Mouse (Mus musculus): Measurements from ENCODE around the gene Jhy. TPM values are rescaled to one million over a fixed set of nuclear protein-coding genes. Genes with fewer than 3 reads are reported as not detected.

The Jhy gene
- polyA plus RNA-seq, 1 experiment from 2014 or later = 0.30 TPM

- no peaks in the 10 kb centered on the region for H3K4me1 ChIP-seq (ENCODE audit: insufficient read depth)
- peak overlapping the region; percentile 65 for H3K4me2 ChIP-seq
- peak overlapping the region; percentile 38 for H3K4me3 ChIP-seq (ENCODE audit: low read depth, low read length)
- no peak overlapping the region for H3K9ac ChIP-seq
- no peaks in the 10 kb centered on the region for H3K36me3 ChIP-seq (ENCODE audit: insufficient read depth)
- peaks cover 30% of the 10 kb centered on the region for H3K27me3 ChIP-seq (ENCODE audit: insufficient read depth, low read length)
- 20% methylated on average over 7 of the region's 7 CpGs for WGBS
- no peak for ATAC-seq (ENCODE audit: insufficient read depth)
- H3K9me3 ChIP-seq (ENCODE audit: low read depth, low read length) = no peaks in the 10 kb centered on the region
- H3K27ac ChIP-seq (ENCODE audit: low read depth) = no peak overlapping the region
- no peak for DNase-seq
- TF ChIP-seq CTCF (IDR thresholded peaks at IDR 0.05; ENCODE audit: low read depth) = no peak
Measured at GRCm38 (mm10) chr9:40964418-40964714, 448 bp upstream of the Jhy start.

- 76% methylated on average over 3 of the region's 3 CpGs for WGBS
- Histone ChIP-seq H3K4me3 (ENCODE audit: low read depth, low read length) (no peak overlapping the region), H3K36me3 (ENCODE audit: insufficient read depth) (no peaks in the 10 kb centered on the region), H3K27ac (ENCODE audit: low read depth) (no peak overlapping the region), H3K9me3 (ENCODE audit: low read depth, low read length) (no peaks in the 10 kb centered on the region), H3K9ac (no peak overlapping the region), H3K27me3 (ENCODE audit: insufficient read depth, low read length) (peaks cover 30% of the 10 kb centered on the region), H3K4me1 (ENCODE audit: insufficient read depth) (no peaks in the 10 kb centered on the region), H3K4me2 (no peak overlapping the region)
- no peak for TF ChIP-seq CTCF (IDR thresholded peaks at IDR 0.05; ENCODE audit: low read depth)
- DNase-seq (no peak), ATAC-seq (ENCODE audit: insufficient read depth) (no peak)
Measured at GRCm38 (mm10) chr9:40961401-40961800, 2.5 kb downstream of the Jhy start.

GRCm38 (mm10) chr9:40949039-40949615 lies 14.8 kb downstream of the Jhy start:
- WGBS = 52% methylated on average over 18 of the region's 18 CpGs

GRCm38 (mm10) chr9:40948473-40948872 lies 15.4 kb downstream of the Jhy start:
- H3K27ac ChIP-seq (ENCODE audit: low read depth) = no peak overlapping the region
- H3K9me3 ChIP-seq (ENCODE audit: low read depth, low read length) = no peaks in the 10 kb centered on the region
- no peak overlapping the region for H3K4me3 ChIP-seq (ENCODE audit: low read depth, low read length)
- H3K9ac ChIP-seq = no peak overlapping the region
- 91% methylated on average over 6 of the region's 6 CpGs for WGBS
- no peak for TF ChIP-seq CTCF (IDR thresholded peaks at IDR 0.05; ENCODE audit: low read depth)
- H3K4me2 ChIP-seq = no peak overlapping the region
- H3K4me1 ChIP-seq (ENCODE audit: insufficient read depth) = no peaks in the 10 kb centered on the region
- no peaks in the 10 kb centered on the region for H3K27me3 ChIP-seq (ENCODE audit: insufficient read depth, low read length)
- no peaks in the 10 kb centered on the region for H3K36me3 ChIP-seq (ENCODE audit: insufficient read depth)
- DNase-seq = no peak
- ATAC-seq (ENCODE audit: insufficient read depth) = no peak

More at GRCm38 (mm10) chr9:40949039-40949615, 14.8 kb downstream of the Jhy start:
- TF ChIP-seq CTCF (IDR thresholded peaks at IDR 0.05; ENCODE audit: low read depth) = no peak
- Histone ChIP-seq H3K27ac (ENCODE audit: low read depth) (no peak overlapping the region), H3K4me2 (no peak overlapping the region), H3K9ac (no peak overlapping the region), H3K4me3 (ENCODE audit: low read depth, low read length) (no peak overlapping the region), H3K9me3 (ENCODE audit: low read depth, low read length) (no peaks in the 10 kb centered on the region), H3K27me3 (ENCODE audit: insufficient read depth, low read length) (no peaks in the 10 kb centered on the region), H3K36me3 (ENCODE audit: insufficient read depth) (no peaks in the 10 kb centered on the region), H3K4me1 (ENCODE audit: insufficient read depth) (no peaks in the 10 kb centered on the region)
- no peak for ATAC-seq (ENCODE audit: insufficient read depth)
- no peak for DNase-seq

GRCm38 (mm10) chr9:40947131-40947530 lies 16.8 kb downstream of the Jhy start:
- DNase-seq = no peak
- Histone ChIP-seq H3K4me2 (no peak overlapping the region), H3K4me3 (ENCODE audit: low read depth, low read length) (no peak overlapping the region), H3K9me3 (ENCODE audit: low read depth, low read length) (no peaks in the 10 kb centered on the region), H3K36me3 (ENCODE audit: insufficient read depth) (no peaks in the 10 kb centered on the region), H3K4me1 (ENCODE audit: insufficient read depth) (no peaks in the 10 kb centered on the region), H3K27me3 (ENCODE audit: insufficient read depth, low read length) (no peaks in the 10 kb centered on the region), H3K9ac (no peak overlapping the region), H3K27ac (ENCODE audit: low read depth) (no peak overlapping the region)
- no peak for ATAC-seq (ENCODE audit: insufficient read depth)
- WGBS = 38% methylated on average over 4 of the region's 4 CpGs
- TF ChIP-seq CTCF (IDR thresholded peaks at IDR 0.05; ENCODE audit: low read depth) = no peak

- no peak for ATAC-seq (ENCODE audit: insufficient read depth)
- peak; percentile 29 for TF ChIP-seq CTCF (IDR thresholded peaks at IDR 0.05; ENCODE audit: low read depth)
- H3K4me3 ChIP-seq (ENCODE audit: low read depth, low read length) = no peak overlapping the region
- H3K36me3 ChIP-seq (ENCODE audit: insufficient read depth) = no peaks in the 10 kb centered on the region
- H3K27ac ChIP-seq (ENCODE audit: low read depth) = no peak overlapping the region
- H3K9ac ChIP-seq = no peak overlapping the region
- no peaks in the 10 kb centered on the region for H3K4me1 ChIP-seq (ENCODE audit: insufficient read depth)
- H3K27me3 ChIP-seq (ENCODE audit: insufficient read depth, low read length) = no peaks in the 10 kb centered on the region
- 63% methylated on average over 7 of the region's 7 CpGs for WGBS
- H3K4me2 ChIP-seq = no peak overlapping the region
- DNase-seq = no peak
- no peaks in the 10 kb centered on the region for H3K9me3 ChIP-seq (ENCODE audit: low read depth, low read length)
Measured at GRCm38 (mm10) chr9:40937425-40937824, 26.5 kb downstream of the Jhy start.

GRCm38 (mm10) chr9:40933323-40933722 lies 30.6 kb downstream of the Jhy start:
- 58% methylated on average over 3 of the region's 3 CpGs for WGBS
- no peak for ATAC-seq (ENCODE audit: insufficient read depth)
- no peak for TF ChIP-seq CTCF (IDR thresholded peaks at IDR 0.05; ENCODE audit: low read depth)

More at GRCm38 (mm10) chr9:40933323-40933722, 30.6 kb downstream of the Jhy start:
- Histone ChIP-seq H3K4me2 (no peak overlapping the region), H3K9me3 (ENCODE audit: low read depth, low read length) (no peaks in the 10 kb centered on the region), H3K27ac (ENCODE audit: low read depth) (no peak overlapping the region), H3K9ac (no peak overlapping the region), H3K36me3 (ENCODE audit: insufficient read depth) (no peaks in the 10 kb centered on the region), H3K4me1 (ENCODE audit: insufficient read depth) (no peaks in the 10 kb centered on the region), H3K4me3 (ENCODE audit: low read depth, low read length) (no peak overlapping the region), H3K27me3 (ENCODE audit: insufficient read depth, low read length) (no peaks in the 10 kb centered on the region)
- no peak for DNase-seq

Measured in lung, embryonic 14.5 days (tissue).